Mouse (Mus musculus): ENCODE data around the gene Mettl24.

The Mettl24 gene

DNA sequence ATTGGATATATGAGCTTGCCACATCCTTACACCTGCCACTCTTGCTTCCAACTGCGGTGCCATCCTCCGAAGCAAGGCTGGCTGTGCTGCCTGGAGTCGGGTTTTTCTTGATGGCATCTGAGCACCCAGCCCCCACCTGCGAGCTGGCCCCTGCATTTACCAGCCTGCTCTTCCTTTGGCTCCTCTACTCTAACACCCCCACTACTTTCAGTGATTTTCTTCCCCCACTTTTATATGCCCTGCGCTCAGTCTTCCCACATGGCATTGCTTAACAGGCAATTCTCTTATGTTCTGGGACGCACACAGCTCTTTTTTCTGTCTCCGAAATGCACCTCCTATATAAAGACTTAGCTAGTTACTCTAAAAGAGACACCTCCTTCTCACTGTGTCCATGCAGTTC lies 1.2 kb downstream of the Mettl24 start:
- no peak for DNase-seq (ENCODE audit: extremely low read depth, low read depth)

GRCm38 (mm10) chr10:40685641-40686040 lies 2.6 kb downstream of the Mettl24 start:
- no peak for DNase-seq (ENCODE audit: extremely low read depth, low read depth)

GRCm38 (mm10) chr10:40686976-40687375 lies 3.9 kb downstream of the Mettl24 start:
- no peak for DNase-seq (ENCODE audit: extremely low read depth, low read depth)

DNA sequence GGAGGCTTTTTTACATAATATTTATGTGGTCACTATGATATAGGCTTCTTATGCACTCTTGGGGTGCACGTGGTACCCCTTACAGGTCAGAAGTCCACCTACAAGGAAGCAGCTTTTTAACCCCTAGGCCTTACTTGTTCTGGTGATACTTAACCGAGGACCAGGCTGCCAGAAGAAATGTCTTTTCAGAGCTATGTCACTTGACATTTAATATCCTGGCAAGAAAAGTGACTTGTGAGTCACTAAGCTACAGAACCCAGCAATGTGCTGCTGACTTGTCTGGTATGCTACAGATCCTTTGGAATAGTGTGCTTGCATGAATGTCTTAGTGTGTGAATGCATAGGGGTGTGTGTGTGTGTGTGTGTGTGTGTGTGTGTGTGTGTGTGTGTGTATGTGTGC lies 4.3 kb downstream of the Mettl24 start:
- no peak for DNase-seq (ENCODE audit: extremely low read depth, low read depth)

DNA sequence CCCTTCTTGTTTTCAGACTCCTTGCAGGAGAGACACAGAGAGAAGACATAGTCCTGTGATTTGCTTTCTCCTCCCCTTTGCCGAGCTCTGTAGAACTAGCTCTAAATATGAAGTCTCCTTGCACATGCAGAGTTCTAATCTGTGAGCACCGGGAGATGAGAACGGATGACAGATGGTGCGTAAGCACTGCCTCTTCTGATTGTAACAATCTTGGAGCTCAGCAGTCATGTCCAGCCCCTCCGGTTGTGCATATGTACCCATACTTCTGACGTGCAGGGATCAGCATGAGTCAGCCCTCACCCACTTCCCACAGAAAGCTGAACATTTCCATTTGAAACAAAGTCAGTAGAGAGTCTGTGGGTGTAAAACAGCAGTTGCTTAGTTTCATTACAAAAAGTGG lies 5.2 kb downstream of the Mettl24 start:
- no peak for DNase-seq (ENCODE audit: extremely low read depth, low read depth)

- no peak for DNase-seq (ENCODE audit: extremely low read depth, low read depth)
These were observed 5.8 kb downstream of the Mettl24 start for GRCm38 (mm10) chr10:40688873-40689272.

DNA sequence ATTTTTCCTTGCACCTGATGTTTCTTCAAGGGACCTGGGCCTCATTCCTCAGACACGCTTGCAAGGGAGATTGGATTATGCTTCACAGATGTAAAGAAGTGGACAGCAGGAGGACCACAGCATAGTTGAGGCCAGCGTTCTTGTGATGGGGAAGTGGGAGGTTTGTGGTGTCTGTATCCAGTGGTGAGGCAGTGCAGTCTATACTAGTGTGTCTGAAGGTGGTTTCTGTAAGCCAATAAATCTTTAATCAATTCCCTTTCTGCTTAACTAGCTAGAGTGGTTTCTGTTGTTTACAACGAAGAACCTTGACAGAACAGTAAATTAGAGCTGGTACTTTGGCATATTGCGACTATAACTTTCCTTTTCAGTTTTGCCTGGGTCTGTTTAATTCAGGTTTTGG lies 15.6 kb downstream of the Mettl24 start:
- no peak for DNase-seq (ENCODE audit: extremely low read depth, low read depth)

GRCm38 (mm10) chr10:40711127-40711526 lies 28.0 kb downstream of the Mettl24 start:
- DNase-seq (ENCODE audit: extremely low read depth, low read depth), result no peak

DNA sequence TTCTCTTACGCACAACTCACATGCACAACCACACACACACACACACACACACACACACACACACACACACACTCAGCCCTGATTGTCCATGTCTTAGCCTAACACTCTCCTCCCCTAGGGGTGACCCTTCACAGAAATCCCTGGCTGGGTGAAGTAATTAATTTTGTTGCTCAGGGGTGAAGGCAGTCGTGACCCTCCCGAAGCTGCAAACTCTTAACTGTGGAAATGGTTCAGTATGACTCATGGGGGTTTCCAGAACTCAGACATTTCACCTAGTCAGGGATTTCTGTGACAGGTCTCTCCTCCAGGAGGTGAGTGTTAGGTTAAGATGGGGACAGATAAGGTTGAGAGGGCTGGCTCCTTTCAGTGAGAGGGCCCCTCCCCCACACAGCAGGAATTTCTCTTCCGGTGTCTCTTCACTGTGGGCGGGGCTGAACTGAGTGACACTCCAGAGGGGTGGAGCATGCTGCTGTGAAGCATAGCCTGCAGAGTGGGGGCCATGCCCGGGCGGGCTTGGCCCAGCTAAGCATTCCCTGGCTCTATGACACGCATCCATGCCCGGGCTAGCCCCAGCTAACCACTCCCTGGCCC lies 30.0 kb downstream of the Mettl24 start:
- no peak for DNase-seq (ENCODE audit: extremely low read depth, low read depth)

GRCm38 (mm10) chr10:40713829-40714228 lies 30.7 kb downstream of the Mettl24 start:
- DNase-seq (ENCODE audit: extremely low read depth, low read depth), result no peak

- no peak for DNase-seq (ENCODE audit: extremely low read depth, low read depth)
These were observed 32.1 kb downstream of the Mettl24 start for GRCm38 (mm10) chr10:40715151-40715550.

DNA sequence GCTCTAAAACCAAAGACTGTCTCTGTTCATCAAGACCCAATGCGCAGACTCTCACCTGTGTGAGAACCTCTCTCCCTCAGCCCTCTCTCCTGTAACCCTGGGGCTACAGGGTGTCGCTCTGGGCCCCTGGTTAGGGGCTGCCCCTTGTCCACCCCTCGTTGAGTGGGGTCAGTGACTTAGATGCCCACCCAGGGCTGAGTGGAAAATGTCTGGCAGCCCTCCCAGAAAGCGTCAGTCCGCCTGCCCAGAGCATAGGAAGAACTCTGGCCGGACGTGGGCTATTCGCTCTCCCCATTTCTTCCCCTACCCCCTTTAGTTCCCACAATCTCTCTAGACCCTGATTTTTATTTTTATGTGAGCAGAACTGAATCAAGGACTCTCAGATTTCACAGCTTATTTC lies 33.2 kb downstream of the Mettl24 start:
- DNase-seq (ENCODE audit: extremely low read depth, low read depth), result no peak

DNA sequence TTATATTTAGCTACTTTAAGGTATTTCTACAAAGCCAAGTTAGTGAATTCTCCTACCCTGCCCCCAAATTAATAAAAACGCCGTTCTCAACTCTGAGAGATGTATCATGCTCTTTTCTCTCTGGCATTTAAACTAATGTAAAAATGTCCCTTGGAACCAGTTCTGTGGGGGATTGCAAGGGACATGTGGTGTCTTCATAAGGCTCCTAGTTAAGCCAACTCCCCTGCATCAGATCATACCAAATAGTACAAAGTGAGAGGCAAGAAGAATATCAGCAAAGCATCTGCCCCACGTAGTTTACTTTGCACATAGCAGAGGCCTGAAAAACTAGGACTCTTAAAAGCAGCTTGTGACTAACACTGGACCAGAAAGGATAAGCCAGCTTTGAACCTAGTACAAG lies 33.6 kb downstream of the Mettl24 start:
- no peak for DNase-seq (ENCODE audit: extremely low read depth, low read depth)

DNA sequence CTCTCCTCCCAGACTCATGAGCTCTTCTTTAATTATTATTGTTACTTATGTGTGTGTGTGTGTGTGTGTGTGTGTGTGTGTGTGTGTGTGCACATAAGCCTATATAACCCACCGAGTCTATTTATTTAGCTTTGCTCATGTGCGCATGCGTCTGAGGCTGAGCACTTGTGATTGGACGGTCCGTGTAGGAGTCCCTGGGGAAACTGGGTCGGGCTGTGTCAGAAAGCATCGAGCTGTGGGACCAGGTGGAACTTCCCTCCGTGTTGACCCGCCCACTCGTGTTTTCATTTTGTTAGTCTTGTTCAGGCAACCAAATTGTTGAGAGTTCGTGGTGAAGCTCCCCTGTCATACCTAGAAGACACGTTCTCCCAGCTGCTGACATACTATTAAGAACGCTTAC lies 35.3 kb downstream of the Mettl24 start:
- DNase-seq (ENCODE audit: extremely low read depth, low read depth), result no peak

DNA sequence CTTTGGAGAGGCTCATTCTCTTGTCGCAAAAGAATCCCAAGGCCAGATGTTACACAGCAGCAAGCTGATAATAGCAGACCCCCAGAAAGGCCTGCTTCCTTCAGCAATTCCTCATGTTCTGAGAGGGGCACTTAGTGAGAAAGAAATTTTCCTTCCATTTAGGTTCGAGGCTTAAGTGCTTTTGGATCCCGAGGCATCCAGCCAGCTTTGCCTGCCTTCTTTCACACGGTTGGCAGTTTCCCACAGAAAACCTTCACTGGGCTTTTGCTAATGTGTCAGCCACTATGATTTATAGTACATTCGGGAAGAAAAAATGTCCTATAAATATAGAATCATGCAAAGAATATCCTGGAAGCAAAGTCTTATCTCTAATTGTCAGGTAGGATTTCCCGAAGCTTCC lies 36.0 kb downstream of the Mettl24 start:
- no peak for DNase-seq (ENCODE audit: extremely low read depth, low read depth)

GRCm38 (mm10) chr10:40720883-40721282 lies 37.8 kb downstream of the Mettl24 start:
- DNase-seq (ENCODE audit: extremely low read depth, low read depth), result no peak

- no peak for DNase-seq (ENCODE audit: extremely low read depth, low read depth)
These were observed 41.3 kb downstream of the Mettl24 start for GRCm38 (mm10) chr10:40724342-40724741.

GRCm38 (mm10) chr10:40725066-40725465 lies 42.0 kb downstream of the Mettl24 start:
- no peak for DNase-seq (ENCODE audit: extremely low read depth, low read depth)

DNA sequence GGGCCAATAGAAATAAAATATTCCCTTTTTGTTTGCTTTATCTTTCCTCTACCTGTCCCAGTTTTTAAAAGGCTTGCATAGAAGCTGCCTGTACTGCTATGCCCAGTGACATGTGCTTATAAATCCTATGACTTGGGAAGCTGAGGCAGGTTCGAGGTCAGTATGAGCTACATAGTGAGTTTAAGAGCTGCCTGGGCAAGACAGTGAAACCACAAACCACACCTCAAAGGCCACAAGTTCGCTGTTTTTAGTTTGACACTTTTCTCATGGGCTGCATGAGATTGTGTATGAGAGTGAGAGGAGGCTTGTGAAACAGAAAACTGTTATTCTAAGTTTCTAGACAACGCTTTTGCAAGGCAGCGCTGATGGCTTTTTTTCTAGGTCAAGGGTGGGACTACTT lies 42.4 kb downstream of the Mettl24 start:
- DNase-seq (ENCODE audit: extremely low read depth, low read depth), result no peak

DNA sequence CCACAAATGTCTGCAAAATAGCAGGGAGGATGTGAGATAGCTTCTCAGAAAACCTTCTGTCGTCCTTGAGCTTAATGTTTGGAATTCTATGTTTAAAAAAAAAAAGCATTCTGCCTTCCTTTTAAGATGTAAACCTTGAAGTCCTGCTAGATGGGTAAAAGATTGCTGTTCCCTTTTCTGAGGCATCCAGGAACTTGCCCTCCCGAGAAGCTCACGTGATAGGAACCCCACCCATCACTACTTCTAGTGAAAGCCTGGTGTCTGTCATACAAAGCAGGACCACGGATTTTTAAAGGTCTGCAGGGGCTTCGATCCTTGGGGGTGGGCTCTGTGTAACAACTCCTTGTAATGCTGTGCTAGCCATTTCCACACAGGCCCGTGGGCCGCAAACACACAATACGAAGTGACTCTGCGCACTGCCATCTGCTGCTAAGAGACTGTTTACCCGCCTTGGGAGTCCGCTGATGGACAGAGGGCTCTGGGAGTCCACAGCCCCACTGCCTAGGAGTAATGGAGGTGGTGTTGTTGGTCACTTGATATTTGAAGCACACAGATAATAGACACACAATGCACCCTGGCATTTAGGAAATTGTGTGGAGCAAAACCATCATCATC lies 43.3 kb downstream of the Mettl24 start:
- DNase-seq (ENCODE audit: extremely low read depth, low read depth), result no peak

DNA sequence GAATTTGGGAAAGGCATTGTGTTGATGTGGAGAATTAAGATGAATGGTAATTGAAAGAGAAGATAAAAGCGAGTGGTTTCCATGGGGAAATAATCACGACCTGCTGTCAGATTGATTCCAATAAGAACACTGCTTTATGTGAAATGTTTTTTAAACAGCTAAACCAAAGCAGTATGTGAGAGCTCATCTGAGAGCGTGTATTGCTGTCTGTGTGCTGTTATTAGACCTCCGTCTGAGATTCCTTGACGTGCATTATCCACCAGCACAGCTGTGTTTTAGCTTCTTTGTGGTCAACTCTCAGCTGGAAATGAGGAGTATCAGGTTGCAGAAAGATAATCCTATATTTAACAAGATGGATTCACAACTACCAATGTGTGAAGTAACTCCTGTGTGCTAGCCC lies 43.9 kb downstream of the Mettl24 start:
- DNase-seq (ENCODE audit: extremely low read depth, low read depth), result no peak

DNA sequence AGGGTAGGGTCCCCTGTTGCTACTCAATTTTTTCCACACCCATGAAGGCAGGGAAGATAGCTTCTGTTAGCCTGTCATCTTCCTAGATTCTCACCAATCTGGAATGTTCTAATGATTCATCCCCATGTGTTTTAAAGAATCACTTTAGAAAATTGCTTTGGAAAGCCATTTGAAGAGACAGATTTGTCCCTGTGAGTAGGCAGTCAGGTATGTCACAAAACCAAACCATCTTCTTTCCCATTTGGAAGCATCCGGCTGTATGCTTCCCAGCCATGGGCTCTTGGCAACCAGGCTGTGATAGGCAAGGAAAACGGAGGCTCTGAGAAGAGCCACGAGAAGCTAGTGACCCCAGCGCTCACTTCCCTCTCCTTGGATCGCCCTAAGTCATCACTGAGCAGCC lies 47.1 kb downstream of the Mettl24 start:
- DNase-seq (ENCODE audit: extremely low read depth, low read depth), result no peak

DNA sequence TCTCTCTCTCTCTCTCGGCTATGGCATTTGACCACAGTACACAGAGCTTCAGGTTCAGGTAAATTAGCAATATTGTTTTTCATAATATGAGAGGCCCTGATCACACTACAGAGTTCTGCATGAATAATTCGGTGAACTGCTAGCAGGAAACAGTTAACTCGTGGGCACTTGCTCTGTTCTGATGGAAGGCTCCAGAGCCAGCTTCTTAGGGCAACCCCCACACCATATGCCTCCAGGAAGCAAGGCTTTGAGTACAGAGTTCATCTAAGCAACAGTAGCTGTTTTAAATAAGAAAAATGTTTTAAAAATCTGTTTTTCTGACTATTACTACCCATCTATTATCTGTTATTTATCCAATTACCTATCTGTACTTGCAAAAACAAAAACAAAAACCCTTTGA lies 50.2 kb downstream of the Mettl24 start:
- no peak for DNase-seq (ENCODE audit: extremely low read depth, low read depth)

GRCm38 (mm10) chr10:40736172-40736571 lies 53.1 kb downstream of the Mettl24 start:
- DNase-seq (ENCODE audit: extremely low read depth, low read depth), result no peak
